Mouse (Mus musculus): ENCODE data around the gene Anapc15.

Gene Anapc15

DNA sequence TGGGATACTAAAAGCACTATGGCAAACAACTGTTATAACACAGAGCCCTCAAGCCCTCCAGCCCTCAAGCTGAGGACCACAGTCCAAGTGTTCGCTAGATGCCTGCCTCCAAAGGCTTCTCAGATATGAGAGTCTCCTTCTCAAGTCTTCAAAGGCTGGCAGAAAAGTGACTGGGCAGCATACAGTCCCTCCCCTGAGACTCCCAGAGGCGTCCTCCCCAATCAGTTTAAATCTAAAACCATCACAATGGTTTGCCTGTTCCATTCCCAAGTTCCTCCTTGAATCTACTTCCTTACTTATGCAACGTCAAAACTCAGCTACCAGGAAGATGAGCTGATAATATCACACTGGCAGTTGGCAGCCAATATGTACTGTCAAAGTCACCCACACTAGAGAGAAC lies at the start of gene Anapc15:
TSS of gene Anapc15 (plus strand) at position 301 of the 400 bp plus-strand sequence.
- peak; percentile 45 for DNase-seq (ENCODE audit: extremely low read depth, low read depth, low spot score)

DNA sequence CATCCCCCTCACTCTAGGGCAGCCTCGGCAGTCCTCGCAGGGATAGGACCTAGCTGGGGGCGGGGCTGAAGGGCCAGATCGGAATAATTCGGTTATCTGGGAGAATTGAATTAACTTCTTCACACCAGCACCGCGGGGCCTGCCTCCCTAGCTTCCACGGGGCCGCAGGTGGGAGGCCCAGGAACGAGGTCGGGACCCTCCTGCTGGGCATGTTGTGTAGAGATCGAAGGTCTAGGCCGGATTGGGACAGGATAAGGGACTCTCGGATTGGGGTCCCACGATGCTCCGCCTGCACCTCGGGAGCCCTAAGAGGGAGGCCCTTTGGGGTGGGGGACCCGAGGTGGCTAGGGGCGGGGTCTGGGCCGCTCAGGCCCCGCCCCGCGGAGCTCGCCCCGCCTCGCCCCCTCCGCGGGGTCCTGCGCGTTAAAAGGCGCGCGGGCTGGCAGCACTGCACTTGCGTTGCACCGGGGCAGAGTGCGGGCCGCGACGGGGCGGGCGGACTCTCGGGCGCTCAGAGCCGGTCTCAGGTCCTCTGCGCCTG lies 45.6 kb upstream of the Anapc15 start, which contains the start of gene Phox2a:
TSS of gene Phox2a (plus strand) at position 453 of the 541 bp plus-strand sequence.
- no peak for DNase-seq (ENCODE audit: extremely low read depth, low read depth, low spot score)

DNA sequence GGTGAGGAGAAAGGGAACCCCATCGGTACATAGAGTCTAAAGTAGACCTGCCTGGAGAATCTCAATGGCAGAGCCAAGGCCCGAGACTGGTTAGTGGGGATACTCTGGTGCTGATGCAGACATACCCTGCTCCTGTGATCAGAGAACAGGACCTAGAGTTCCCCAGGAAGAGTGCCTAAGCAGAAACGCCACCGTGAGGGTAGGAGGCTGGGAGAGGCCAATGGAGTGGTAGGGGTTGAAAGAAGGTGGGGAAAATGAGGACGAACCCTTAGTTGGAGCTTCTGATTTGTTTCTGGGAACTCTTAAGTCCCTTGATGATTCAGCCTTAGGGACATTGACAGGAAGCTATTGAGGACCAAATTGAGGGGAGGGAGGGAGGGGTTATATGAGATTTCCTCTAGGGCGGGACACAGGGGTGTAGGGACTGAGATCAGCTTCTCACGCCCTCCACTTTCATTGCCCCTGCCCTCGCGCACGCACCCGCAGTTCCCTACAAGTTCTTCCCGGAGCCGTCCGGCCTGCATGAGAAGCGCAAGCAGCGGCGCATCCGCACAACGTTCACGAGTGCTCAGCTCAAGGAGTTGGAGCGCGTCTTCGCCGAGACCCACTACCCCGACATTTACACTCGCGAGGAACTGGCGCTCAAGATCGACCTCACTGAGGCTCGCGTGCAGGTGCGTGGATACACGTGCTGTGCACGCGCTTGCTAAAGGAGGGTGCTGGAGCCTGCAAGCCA lies 43.1 kb upstream of the Anapc15 start:
- no peak for DNase-seq (ENCODE audit: extremely low read depth, low read depth, low spot score)

DNA sequence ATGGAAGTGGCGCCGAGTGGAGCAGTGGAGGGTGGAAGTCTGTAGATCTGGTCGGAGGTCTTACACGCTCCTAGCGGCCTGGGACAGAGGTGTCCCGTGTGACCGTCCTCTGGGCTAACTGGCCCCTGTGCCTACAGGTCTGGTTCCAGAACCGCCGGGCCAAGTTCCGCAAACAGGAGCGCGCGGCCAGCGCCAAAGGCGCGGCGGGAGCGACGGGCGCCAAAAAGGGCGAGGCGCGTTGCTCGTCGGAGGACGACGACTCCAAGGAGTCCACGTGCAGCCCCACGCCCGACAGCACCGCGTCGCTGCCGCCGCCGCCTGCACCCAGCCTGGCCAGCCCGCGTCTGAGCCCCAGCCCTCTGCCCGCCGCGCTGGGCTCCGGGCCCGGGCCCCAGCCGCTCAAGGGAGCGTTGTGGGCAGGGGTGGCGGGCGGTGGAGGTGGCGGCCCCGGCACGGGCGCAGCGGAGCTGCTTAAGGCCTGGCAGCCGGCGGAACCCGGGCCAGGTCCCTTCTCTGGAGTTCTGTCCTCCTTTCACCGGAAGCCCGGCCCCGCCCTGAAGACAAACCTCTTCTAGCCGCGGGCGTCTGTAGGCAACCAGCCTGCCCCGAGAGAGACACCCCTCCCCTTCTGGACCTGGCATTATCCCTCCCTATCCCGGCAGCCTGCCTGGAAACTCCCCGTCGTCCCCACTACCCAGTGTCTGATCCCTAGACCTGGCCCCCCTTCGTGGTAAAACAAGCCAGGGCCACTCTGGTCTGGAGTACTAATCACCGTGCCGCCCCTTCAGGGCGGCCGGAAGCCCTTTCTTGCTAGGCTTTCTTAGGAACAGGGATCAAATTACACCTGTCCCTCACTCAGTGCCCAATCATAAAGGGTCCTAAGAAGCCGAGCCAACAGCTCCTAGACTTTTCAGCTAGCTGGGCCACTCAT lies 41.7 kb upstream of the Anapc15 start:
- DNase-seq (ENCODE audit: extremely low read depth, low read depth, low spot score): no peak

DNA sequence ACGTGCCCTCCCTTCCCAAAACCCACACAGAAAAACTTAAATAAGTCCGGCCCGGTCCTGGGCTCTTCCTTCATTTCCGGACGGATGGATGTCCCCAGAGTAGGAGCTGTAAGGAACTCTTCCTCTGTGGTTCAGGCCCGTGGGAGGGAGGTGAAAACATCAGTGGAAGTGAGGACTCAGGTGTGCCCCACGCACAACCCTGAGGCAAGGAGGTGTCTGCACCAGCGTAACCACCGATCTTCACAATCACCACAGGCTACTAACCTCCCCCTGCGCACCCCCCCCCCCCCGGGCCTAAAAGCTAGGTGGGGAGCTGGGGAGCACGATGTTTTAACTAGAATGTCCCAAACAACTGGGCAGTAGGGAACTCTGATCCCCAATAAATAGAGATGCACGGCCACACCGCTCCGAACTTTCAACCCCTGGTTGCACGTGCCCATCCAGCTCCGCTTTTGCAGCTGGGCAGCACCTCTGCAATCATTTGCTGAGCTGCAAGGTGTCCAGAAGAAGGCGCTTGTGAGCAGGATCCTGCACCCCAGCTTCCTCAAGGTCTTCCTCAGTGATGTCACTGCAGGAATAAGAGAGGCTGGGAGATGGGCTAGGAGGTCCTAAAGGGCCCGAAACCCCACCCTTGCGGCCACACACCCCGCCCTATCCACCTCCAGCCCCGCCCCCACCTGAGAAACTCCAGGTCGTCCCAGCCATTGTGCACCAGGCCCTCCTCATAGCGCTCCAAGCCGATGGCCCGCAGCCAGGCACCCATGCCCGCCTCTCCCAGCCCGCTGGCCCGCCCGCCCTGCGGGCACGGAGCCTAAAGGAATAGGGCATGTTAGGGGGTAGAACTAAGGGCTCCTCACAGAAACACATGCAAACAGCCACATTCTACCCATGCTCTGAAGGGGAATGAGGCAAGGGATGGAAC lies 40.4 kb upstream of the Anapc15 start:
- DNase-seq (ENCODE audit: extremely low read depth, low read depth, low spot score): no peak

DNA sequence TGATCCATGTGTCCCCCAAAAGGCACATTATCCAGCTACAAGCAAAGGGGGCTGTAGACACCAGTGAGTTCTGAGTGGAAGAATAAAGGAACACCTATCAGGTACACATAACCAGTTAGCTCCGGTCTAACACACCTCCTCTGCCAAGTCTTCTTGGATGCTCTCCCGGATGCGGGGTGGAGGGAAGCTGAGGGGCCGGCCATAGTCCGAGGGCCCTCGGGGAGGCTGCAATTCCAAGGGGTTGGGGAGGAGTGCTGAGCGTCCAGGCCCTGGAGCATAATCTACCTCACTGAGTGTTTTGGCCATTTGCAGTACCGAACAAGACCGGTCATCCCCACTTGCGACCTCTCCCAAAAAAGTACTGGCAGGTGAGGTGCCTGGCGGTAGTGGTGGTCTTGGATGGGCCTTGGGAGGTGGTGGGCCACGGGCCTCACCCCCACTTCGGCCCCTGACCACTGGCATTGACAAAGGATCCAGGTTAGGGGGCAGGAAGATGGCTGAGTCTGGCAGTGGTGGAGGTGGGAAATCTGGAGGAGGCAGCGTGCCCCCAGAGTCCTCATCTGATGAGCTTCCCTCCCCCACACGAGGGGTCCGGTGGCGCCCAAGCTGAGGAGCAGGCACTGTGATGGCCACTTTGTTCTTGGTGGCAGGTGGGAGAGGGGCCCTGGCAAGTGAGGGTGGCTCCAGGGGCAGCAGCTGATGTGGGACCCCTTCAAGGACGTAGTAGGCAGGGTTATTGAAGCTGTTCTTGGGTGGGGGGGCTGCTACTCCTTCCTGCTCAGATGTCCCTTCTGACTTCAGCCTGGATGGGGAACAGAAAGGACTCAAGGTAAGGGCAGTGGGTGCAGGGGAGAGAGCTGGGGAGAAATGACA lies 39.5 kb upstream of the Anapc15 start:
- no peak for DNase-seq (ENCODE audit: extremely low read depth, low read depth, low spot score)

DNA sequence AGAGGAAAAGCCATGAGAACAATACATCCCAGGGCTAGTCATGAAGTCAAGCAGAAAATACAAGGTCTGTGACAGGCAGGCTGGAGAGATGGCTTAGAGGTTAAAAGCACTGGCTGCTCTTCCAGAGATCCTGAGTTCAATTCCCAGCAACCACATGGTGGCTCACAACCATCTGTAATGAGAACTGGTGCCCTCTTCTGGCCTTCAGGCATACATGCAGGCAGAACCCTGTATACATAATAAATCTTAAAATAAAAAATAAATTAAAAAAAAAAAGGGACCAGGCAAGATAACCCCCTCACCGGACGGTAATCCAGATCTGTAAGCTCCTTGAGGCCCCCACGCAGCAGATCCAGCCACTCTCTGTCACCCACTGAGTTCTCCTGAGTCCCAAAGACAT lies 33.1 kb upstream of the Anapc15 start:
- DNase-seq (ENCODE audit: extremely low read depth, low read depth, low spot score): no peak

DNA sequence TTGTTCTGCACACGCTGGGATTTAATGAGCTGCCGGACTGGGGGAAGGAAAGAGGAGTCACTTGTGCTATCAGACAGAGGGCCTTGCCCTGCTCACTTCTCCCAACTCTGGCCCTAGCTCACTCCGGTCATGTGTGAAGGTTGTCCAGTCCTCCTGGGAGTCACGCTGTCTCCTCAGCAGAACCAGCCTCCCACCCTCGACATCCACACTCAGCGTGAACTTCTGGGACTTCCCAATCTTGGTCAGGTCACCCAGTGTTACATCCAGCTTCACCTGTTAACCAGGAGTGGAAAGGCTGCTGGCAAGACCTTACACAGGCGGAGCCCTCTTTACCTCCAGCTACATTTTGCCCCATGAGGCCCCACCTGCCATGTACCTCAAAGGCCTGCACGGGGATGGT lies 32.1 kb upstream of the Anapc15 start:
- no peak for DNase-seq (ENCODE audit: extremely low read depth, low read depth, low spot score)

DNA sequence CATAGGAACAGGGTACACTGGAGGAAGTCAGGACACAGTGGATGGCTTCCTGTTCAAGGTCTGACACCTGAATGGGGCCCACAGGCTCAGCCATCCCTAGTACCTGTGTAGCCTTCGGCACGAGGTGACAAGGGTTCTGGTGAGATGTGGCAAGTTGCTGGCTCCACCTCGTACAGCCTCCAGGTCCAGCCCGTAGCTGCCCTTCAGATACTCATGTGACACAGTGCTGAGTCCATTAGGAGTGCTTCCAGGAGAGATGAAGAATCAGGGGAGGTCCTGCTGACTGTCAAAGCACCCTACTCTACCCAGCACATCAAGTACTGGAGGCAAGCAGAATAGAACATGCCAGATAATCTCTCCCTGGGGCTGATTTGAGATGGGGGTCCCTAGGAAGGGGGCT lies 31.1 kb upstream of the Anapc15 start:
- DNase-seq (ENCODE audit: extremely low read depth, low read depth, low spot score): no peak

DNA sequence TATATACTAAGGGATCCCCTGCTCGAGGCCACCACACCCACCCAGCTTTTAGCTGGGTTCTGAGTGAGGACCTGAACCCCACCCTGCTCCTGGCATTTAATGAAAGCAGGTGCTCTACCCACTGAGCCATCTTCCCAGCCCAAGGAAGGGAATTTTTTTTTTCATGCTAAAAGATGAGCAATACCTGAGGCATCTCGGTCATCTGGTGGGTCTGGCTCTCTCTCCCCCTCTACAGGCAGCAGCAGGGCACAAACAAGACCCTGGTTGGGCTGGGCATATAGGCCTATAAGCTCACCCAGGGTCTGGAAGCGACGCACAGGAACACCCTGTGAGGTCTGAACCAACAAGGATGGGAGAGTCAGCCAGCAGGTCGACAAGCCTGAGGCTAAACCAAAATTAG lies 30.2 kb upstream of the Anapc15 start:
- DNase-seq (ENCODE audit: extremely low read depth, low read depth, low spot score): no peak

DNA sequence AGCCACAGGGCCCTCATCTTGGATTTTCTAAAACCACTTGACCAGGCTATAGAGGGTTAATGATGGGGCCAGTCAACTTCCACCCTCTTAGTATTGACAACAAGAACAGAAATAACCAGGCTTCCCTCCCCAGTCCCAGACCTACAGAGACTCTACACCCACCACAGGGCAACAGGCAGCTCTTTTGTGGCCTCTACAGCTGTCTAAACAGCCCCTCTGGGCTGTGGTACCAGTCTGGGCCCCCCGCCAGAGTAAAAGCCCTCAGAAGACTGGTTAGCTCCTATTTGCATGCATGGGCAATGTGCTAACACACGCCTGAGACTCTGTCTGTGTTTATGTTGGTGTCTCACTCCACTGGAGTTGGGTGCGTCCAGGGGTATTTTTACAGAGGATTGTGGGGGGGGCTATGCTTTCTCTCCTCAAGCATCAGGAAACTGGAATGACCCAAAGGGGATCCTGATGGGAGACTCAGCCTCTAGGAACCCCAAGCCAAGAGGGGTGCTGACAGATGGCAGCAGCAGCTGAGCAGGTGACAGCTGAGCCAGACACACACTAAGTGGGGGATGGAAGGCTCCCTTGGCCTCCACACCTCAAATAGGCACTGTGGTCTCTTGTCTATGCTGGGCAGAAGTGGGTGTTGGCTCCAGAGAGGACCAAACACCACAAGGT lies 29.5 kb upstream of the Anapc15 start:
- DNase-seq (ENCODE audit: extremely low read depth, low read depth, low spot score): no peak

DNA sequence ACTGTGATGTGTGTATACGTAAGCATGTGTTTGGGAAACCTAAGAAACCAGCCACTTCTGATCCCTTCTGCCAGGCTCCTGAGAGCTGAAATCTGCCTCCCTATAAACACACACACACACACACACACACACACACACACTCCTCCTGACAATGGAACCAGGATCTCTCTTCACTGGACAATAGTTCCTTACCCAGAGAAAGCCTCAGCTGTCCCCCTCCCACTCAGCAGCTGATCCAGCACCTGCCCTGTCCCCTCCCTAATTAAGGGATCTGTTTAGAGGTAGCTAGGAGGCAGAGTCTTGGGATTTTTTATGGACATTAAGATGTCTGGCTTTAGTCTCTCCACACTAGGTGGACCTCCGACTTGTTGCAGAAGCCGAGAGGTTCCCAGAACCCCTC lies 28.6 kb upstream of the Anapc15 start:
- DNase-seq (ENCODE audit: extremely low read depth, low read depth, low spot score): no peak

DNA sequence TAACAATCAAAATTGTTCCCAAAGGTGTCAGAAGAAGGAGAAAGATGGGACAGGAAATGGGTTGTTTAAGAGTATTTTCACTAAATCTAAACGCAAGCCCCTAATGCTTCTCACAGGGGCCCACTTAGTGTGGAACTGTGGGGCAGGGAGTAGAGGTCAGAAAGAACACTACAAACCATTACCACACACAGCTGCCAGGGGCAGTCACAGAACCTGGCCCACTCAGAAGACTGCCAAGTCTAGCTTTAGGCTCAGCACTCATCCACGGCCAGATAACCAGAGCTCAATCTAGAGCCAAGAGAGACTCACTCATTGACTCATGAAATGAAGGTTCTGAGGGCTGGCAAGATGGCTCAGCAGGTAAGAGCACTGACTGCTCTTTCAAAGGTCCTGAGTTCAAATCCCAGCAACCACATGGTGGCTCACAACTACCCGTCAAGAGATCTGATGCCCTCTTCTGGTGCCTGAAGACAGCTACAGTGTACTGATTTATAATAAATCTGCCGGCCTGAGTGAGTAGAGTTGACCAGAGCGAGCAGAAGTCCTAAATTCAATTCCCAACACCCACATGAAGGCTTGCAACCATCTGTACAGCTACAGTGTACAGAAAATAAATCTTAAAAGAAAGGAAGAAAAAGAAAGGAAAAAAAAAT lies 27.9 kb upstream of the Anapc15 start:
- no peak for DNase-seq (ENCODE audit: extremely low read depth, low read depth, low spot score)

DNA sequence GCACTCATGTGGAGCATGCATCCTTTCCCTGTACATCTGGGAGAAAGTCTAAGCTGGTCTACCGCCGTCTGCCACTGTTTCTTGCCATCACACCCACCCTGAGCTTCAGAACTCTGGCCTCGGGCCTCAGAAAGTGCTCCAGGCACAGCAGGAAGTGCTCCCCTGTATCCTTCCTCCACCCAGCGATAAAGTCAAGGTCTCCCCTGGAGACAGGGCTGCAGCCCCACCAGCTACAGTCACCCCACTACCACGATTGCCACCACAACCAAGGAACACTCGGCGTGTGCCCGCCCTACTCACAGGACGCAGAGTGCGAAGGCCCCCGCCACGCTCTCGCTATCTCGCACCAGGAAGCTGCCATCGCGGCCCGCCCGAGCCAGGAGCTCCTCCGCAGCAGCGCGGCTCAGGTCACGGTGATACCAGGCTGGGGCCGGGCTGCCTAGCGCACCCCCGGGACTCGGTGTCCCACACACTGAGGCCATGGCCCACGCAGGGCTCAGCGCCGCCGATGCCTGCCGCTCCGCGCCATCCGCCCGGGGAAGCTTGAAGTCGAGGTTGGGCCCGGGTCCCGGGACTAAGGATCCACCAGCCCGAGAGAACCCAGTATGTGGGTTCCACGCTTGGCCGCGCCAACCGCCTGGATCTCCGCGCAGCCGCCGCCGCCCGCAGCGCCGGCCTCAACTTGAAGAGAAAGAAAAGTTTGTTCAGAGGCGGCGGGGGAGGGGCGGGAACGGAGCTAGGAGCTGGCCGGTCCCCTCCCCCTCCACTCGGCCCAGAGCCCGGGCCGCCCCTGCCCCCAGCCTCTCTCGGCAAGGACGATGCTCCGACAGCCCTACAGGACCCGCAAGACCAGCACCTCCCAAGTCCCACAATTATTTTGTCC lies 27.0 kb upstream of the Anapc15 start:
- no peak for DNase-seq (ENCODE audit: extremely low read depth, low read depth, low spot score)

DNA sequence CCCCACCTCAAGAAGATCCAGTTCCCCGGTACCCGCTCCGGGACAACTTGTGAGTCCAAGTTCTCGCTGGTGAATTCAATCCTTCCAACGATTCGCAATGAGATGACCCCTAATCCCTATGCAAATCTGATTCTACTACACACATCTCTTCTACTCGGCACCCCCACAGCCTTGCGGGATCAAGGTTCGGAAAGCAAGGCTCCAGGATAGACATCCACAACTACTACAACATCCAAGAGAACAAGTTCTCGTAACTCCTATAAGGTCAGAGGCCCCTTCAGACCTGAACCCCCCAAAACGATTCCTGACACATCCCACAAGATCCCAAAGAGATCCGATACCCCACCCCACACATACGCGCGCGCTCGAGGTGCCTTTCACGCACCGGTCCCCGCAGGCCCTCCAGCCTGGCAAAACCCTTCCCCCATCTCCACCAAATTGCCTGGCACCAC lies 26.3 kb upstream of the Anapc15 start:
- no peak for DNase-seq (ENCODE audit: extremely low read depth, low read depth, low spot score)

DNA sequence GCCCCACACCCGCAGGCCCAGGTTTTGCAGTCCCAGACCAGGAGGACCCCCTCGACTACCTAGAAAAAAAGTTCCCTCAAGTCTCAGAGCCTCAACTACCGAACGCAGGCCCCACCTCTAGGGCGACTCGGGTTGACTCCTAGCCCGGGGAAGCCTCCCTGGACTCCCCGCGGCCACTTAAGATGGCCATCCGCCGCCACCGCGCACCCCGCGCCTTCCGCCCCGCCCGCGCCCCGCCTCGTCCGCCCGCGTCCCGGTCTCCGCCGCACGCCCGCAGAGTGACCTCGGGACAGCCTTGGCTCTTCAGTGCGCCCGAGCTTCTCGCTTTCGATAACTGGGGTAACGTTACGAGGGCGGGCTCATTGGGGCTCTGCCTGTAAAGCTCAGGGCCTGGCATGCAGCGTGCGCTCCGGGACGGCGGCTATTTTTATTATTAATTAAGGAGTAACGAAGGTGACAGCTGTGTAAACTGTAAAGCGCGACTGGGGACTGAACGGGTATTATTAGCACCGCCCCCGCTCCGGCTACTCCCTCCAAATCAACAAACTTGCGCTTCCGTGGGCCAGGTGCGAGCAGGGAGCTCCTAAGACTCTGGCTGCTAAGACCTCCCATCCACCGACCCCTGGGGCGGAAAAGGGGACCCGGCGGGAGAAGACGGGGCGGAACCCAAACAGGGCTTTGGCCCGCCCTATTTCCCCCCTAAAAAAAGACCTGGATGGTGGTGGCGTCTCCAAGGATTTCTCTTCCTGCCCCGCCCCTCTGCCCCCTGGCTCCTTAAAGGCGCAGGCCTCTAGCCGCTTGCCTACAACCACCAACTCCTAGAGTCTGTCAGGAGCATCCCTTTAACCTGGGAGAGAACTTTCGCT lies 25.7 kb upstream of the Anapc15 start, which contains the start of gene Inppl1:
TSS of gene Inppl1 (minus strand) at position 624 of the 866 bp plus-strand sequence.
- DNase-seq (ENCODE audit: extremely low read depth, low read depth, low spot score): peak; percentile 36

DNA sequence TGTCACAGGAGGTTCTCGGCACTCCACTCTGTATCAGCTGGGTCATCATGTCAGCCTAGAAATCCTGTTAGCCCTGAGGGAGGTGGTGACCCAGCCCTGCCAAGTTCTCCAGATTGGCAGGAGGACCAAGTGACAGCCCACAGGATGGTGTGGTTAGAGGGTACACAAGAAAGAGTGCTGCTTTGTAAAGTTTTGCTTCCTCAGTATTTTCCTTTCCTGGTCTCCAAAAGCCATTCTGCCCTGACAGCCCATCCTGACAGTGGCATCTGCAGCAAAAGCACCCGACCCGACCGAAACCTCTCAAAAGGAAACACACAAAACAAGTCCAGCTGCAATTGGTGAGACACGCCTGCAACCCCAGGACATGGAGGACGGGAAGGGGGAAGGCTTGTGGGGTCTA lies 19.3 kb upstream of the Anapc15 start:
- no peak for DNase-seq (ENCODE audit: extremely low read depth, low read depth, low spot score)
